Mouse (Mus musculus) testis, adult 2 months (tissue): Measurements from ENCODE around the gene Serpina3m.
"Not testable (repeated sequence)": the region's sequence is repeated elsewhere in the genome, so short reads cannot be mapped to it uniquely, and the experiment has no call there.

Source experiments
- CTCF ChIP-seq: fragments of 200-500 bp; IDR thresholded peaks from 2 replicates; pipeline ENCODE4 v1.5.1; 2012; ENCODE audit warnings: low read depth, mild to moderate bottlenecking, inconsistent platforms, low read length, moderate library complexity; ENCODE audit not compliant: control insufficient read depth, insufficient read depth, insufficient replicate concordance
- POLR2A ChIP-seq: fragments of 200-500 bp; IDR thresholded peaks from 2 replicates; pipeline ENCODE4 v1.6.1; 2012; ENCODE audit warnings: low read depth, mild to moderate bottlenecking, inconsistent platforms, low read length, moderate library complexity; ENCODE audit not compliant: control insufficient read depth

GRCm38 (mm10) chr12:104342489-104342888, 4.2 kb downstream of the Serpina3m start:
- not testable (repeated sequence) for TF ChIP-seq CTCF, POLR2A
